Mouse (Mus musculus) c-Kit-positive CD71-positive TER-119-negative erythroid progenitor cells, embryonic 14.5 days (primary cell): Measurements from ENCODE around the gene Gm19668.
"Not testable (repeated sequence)": the region's sequence is repeated elsewhere in the genome, so short reads cannot be mapped to it uniquely, and the experiment has no call there.

Experiments
- DNase-seq: peaks from one replicate; pipeline ENCODE4 v3.0.0-alpha.2; 2013; ENCODE audit warnings: low read depth

The Gm19668 gene

GRCm38 (mm10) chr10:77769727-77770126 is 29.2 kb downstream of the Gm19668 start:
- DNase-seq, result no peak

GRCm38 (mm10) chr10:77759582-77759981 is 39.4 kb downstream of the Gm19668 start, which contains the start of gene Gm3233:
Gene Gm3233, minus strand, starts transcription at chr10:77759682.
- not testable (repeated sequence) for DNase-seq

- DNase-seq, result no peak
Observed at GRCm38 (mm10) chr10:77753448-77753847, 45.5 kb downstream of the Gm19668 start.

GRCm38 (mm10) chr10:77752312-77752711 is 46.6 kb downstream of the Gm19668 start:
- not testable (repeated sequence) for DNase-seq

- DNase-seq, result not testable (repeated sequence)
Observed at GRCm38 (mm10) chr10:77751254-77751653, 47.7 kb downstream of the Gm19668 start, which contains the start of gene Gm9736. Gene Gm9736, minus strand, starts transcription at chr10:77751354.

GRCm38 (mm10) chr10:77750686-77751085 is 48.2 kb downstream of the Gm19668 start:
- not testable (repeated sequence) for DNase-seq
